Mouse (Mus musculus) brown adipose tissue, adult 24 weeks (tissue): ENCODE measurements at regions not wholly inside any gene's neighbourhood (a gene's known extent, or its start where the extent isn't known, plus 50 kb on each side); places are given as distances from the start of the nearest gene placed in this dataset.
A peak's percentile ranks its signal among the peaks of the same experiment; 100 is the strongest.

Experiments
- H3K27ac ChIP-seq: fragments of 200-500 bp; replicated peaks from 2 replicates; pipeline ENCODE4 v1.5.1; 2012; ENCODE audit warnings: low read depth, mild to moderate bottlenecking, low read length
- H3K4me1 ChIP-seq: fragments of 200-500 bp; 2 replicates; pipeline ENCODE4 v1.6.1; 2012; ENCODE audit warnings: low read length, mixed read lengths; ENCODE audit not compliant: control insufficient read depth, insufficient read depth, insufficient read length
- H3K4me3 ChIP-seq: fragments of 200-500 bp; 2 replicates; pipeline ENCODE4 v1.5.1; 2012; ENCODE audit warnings: low read depth, mild to moderate bottlenecking, low read length, moderate library complexity; ENCODE audit not compliant: insufficient read depth

DNA sequence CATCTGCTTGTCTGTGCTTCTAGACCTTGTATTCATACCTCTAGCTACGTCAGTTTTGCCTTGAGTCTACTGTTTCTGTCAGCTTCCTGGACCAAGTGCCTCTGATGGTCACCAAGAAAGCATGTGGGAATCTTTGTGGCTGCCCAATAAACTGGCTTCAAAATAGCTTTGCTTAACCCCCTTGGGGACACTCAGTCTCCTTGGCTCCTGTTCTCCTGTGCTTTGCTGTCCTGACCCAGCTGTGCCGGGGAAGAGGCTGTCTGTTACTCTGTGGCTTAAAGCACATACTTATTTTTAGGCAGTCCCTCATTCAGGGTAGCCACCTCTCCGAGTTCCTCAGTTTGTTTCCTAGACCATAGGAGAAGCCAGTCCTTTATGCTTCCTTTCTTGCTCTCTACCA is 79.8 kb downstream of the Calml3 start:
- no peak overlapping the region; the same call in 1 of the 2 replicates for H3K27ac ChIP-seq
- H3K4me1 ChIP-seq, result peaks cover 12% of the 10 kb centered on the region; the same call in 1 of the 2 replicates
- H3K4me3 ChIP-seq, result no peak overlapping the region

DNA sequence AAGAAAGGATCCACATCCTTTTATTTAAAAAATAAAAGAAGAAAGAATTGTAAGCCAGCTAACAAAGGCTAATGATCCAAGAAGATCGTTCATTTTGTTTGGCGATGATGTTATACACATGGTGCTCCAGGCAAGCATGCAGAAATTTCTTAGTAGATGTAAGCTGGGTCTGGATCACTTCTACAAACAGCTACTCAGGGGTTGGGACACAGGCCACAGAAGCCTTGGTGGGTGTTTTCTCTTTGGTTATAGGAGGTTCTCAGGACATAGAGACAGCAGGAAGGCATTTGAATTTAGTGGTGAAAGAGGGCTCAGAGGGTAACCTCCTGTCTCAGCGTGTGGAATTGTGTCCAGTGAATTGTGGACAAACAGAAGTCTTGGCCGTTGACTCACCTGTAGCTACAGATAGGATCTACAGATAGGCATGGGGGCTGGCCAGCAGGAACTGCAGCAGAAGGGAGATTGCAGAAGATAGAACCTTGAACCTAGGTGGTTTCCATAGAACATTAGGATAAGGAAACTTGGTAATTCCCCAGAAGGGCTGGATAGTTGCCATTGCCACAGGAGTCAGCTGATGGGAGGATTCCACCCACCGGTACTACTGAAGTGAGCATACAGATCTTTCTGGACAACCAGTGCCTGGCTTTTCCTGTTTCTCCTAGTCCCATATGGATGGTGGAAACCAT is 80.5 kb downstream of the Calml3 start:
- Histone ChIP-seq H3K4me1 (peaks cover 12% of the 10 kb centered on the region; the same call in 1 of the 2 replicates), H3K27ac (no peak overlapping the region), H3K4me3 (no peak overlapping the region)

DNA sequence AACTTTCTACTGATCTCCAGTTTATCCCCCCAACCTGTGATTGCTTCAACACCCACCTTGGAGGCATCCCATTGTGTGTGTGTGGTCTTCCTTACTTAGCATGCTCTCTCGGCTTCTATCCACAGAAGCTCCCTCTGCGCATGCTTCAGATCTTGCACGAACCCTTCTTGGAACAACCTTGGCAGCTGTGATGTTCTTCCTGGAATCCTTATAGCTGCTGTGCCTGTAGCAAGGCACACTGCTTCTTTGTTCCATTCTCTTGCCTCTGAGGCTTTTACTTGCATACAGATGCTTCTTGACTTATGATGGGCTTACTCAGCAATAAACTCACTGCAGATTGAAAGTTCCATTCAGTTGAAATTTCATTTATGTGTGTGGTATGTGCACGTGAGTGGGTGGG is 81.2 kb downstream of the Asb13 start:
- no peak overlapping the region for H3K27ac ChIP-seq

GRCm38 (mm10) chr13:3712497-3713160 is 78.8 kb downstream of the Asb13 start:
- Histone ChIP-seq H3K4me1 (peaks cover 11% of the 10 kb centered on the region), H3K4me3 (no peak overlapping the region), H3K27ac (no peak overlapping the region)

More for the DNA sequence above, 81.2 kb downstream of the Asb13 start:
- Histone ChIP-seq H3K4me3 (no peak overlapping the region), H3K4me1 (peaks cover 4% of the 10 kb centered on the region; the same call in 1 of the 2 replicates)

DNA sequence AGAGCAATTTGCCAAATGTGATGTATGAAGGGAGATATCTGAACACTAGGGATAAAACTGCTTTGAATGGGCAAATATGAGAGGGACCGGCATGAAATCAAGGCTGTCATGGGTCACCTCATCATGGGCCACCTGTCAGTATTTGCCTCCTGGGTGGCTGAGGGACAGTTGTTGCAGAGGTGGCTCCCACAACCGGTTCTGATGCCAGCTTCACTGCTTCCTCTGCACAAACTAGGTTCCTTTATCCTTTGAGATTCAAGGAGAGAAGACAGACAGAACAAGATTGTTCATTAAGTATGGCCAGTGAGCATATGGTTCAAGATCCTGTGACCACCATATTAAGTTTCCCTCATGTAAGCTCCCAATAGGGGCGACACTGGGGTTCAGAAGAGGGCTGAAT is 78.3 kb downstream of the Asb13 start:
- Histone ChIP-seq H3K27ac (no peak overlapping the region), H3K4me3 (no peak overlapping the region), H3K4me1 (peaks cover 11% of the 10 kb centered on the region)

- Histone ChIP-seq H3K27ac (peak overlapping the region; percentile 79), H3K4me3 (no peak overlapping the region), H3K4me1 (peaks cover 11% of the 10 kb centered on the region)
These were observed 76.3 kb downstream of the Asb13 start for GRCm38 (mm10) chr13:3709982-3710618.

- peak overlapping the region; percentile 79 for H3K27ac ChIP-seq
These were observed 75.2 kb downstream of the Asb13 start for GRCm38 (mm10) chr13:3708896-3709631.

More at GRCm38 (mm10) chr13:3708896-3709631, 75.2 kb downstream of the Asb13 start:
- H3K4me3 ChIP-seq, result no peak overlapping the region
- H3K4me1 ChIP-seq, result peaks cover 11% of the 10 kb centered on the region
